In the genomic region with DNA sequence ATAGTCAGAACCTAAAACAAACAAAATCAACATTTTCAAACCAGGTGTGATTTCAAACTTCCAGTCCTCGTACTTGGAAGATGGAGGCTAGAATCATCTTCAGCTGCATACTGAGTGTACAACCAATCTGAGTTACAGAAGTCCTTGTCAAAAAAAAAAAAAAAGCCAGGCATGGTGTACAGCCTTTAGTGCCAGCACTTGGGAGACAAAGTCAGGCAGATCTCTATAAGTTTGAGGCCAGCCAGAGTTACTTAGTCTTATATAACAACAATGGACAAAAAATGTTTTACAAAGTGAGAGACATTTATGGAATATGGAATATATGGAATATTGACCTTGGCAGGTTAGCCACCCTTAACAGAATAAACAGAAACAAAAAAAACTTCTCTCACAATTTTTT, we compare ENCODE assay signal across 30 mouse cellular contexts.
"Had no signal": no experiment of that assay in that cellular context is flagged by ENCODE, and none has a peak within 500 bp of the region (broad histone marks: within the 10 kb centered on the region; RNA-seq: fewer than 3 reads in every experiment).

No protein-coding gene starts in this region.

- H3K4me2 ChIP-seq: heart, embryonic 11.5 days; heart, embryonic 12.5 days; hindbrain, embryonic 12.5 days; hindbrain, embryonic 13.5 days; hindbrain, embryonic 14.5 days; hindbrain, embryonic 15.5 days; intestine, embryonic 15.5 days had no signal

- H3K36me3 ChIP-seq: heart, embryonic 12.5 days; heart, embryonic 13.5 days; heart, embryonic 15.5 days; hindbrain, embryonic 10.5 days; hindbrain, embryonic 12.5 days; hindbrain, embryonic 13.5 days; hindbrain, embryonic 15.5 days; intestine, embryonic 15.5 days; kidney, embryonic 15.5 days had no signal

- H3K9ac ChIP-seq: heart, embryonic 12.5 days; heart, embryonic 13.5 days; heart, embryonic 15.5 days; hindbrain, embryonic 12.5 days; hindbrain, embryonic 13.5 days; hindbrain, embryonic 14.5 days; hindbrain, embryonic 15.5 days; intestine, embryonic 15.5 days; kidney, embryonic 15.5 days had no signal

- H3K27me3 ChIP-seq: heart, embryonic 13.5 days; heart, embryonic 15.5 days; intestine, embryonic 15.5 days had no signal

- H3K4me1 ChIP-seq: hindbrain, embryonic 12.5 days; intestine, embryonic 15.5 days had no signal

- H3K9me3 ChIP-seq: heart, embryonic 12.5 days; heart, embryonic 13.5 days; heart, embryonic 15.5 days; hindbrain, embryonic 10.5 days; hindbrain, embryonic 12.5 days; hindbrain, embryonic 13.5 days; hindbrain, embryonic 15.5 days; intestine, embryonic 15.5 days; kidney, embryonic 15.5 days had no signal

- H3K27ac ChIP-seq: heart, embryonic 13.5 days; heart, embryonic 15.5 days; hindbrain, embryonic 10.5 days; hindbrain, embryonic 12.5 days; hindbrain, embryonic 13.5 days; hindbrain, embryonic 14.5 days; hindbrain, embryonic 15.5 days; hindbrain, postnatal 0 days; intestine, embryonic 15.5 days; kidney, embryonic 15.5 days; kidney, postnatal 0 days; layer of hippocampus, adult 2 months; left cerebral cortex, adult 2 months had no signal

- H3K4me3 ChIP-seq: heart, embryonic 12.5 days; heart, embryonic 15.5 days; hindbrain, embryonic 10.5 days; hindbrain, embryonic 12.5 days; hindbrain, embryonic 13.5 days; hindbrain, embryonic 15.5 days; intestine, embryonic 15.5 days; layer of hippocampus, adult 2 months; left cerebral cortex, adult 2 months had no signal

- DNase-seq: heart, postnatal 10 days; heart, postnatal 14 days; heart, postnatal 36 days; heart, postnatal 4 days; kidney, adult 11 months; kidney, adult 18-20 months; kidney, adult 2 months; kidney, adult 8-10 months; kidney, adult 9 months; kidney, postnatal 10 days; kidney, postnatal 14 days; kidney, postnatal 36 days; kidney, postnatal 4 days; layer of hippocampus, adult 9-11 months; layer of hippocampus, postnatal 36 days had no signal
